In genomic region chr4:83233181-83234123, GRCm38 (mm10) we compare ENCODE assay signal across 9 mouse cellular contexts.
DNase-seq lines count a peak whose midpoint lies in the region; ATAC-seq and TF ChIP-seq lines count a peak whose summit lies in the region.
"Had no signal": no experiment of that assay in that cellular context is flagged by ENCODE, and none has a peak within 500 bp of the region (broad histone marks: within the 10 kb centered on the region; RNA-seq: fewer than 3 reads in every experiment).

No protein-coding gene starts in this region.

- peak; percentile 96 for DNase-seq in cerebellum, adult 9-11 months
- peak; percentile 76 for DNase-seq in hindbrain, postnatal 0 days (ENCODE audit: low spot score)
- no peak for DNase-seq in yolk sac, embryonic 10.5 days (ENCODE audit: low spot score)
- no peak for DNase-seq in heart, postnatal 14 days
- DNase-seq in adrenal gland, adult (ENCODE audit: inconsistent age in 2 of 2, low spot score in 1 of 2), result no peak
- DNase-seq: lung, adult 18-20 months had no signal

- no peaks in the 10 kb centered on the region for H3K27me3 ChIP-seq in intestine, embryonic 15.5 days (replicated peaks)
- no peaks in the 10 kb centered on the region for H3K27me3 ChIP-seq in intestine, embryonic 16.5 days (replicated peaks; ENCODE audit: control insufficient read depth, insufficient read depth, low read length)
- H3K27me3 ChIP-seq in hindbrain, postnatal 0 days (ENCODE audit: insufficient read depth, low read length), result no peaks in the 10 kb centered on the region
- H3K27me3 ChIP-seq in neural tube, embryonic 14.5 days (ENCODE audit: control insufficient read depth, insufficient read depth, low read length), result no peaks in the 10 kb centered on the region

- H3K4me3 ChIP-seq in intestine, embryonic 15.5 days (replicated peaks), result no peak overlapping the region
- no peak overlapping the region for H3K4me3 ChIP-seq in intestine, embryonic 16.5 days (ENCODE audit: low read length)
- no peak overlapping the region for H3K4me3 ChIP-seq in hindbrain, postnatal 0 days (ENCODE audit: low read length)
- no peak overlapping the region for H3K4me3 ChIP-seq in neural tube, embryonic 14.5 days (ENCODE audit: low read depth, low read length)

- intact Hi-C loops in heart, postnatal 14 days (cut with DNase I), result no loop called here

- ATAC-seq in intestine, embryonic 15.5 days, result no peak
- ATAC-seq in intestine, embryonic 16.5 days, result no peak
- ATAC-seq in hindbrain, postnatal 0 days, result peak; percentile 75
- ATAC-seq in neural tube, embryonic 14.5 days (ENCODE audit: low read depth), result peak; percentile 50; the same call in 1 of the 2 replicates

- H3K4me2 ChIP-seq in intestine, embryonic 15.5 days (replicated peaks), result 0 out of 2 replicates have a peak overlapping the region, but pooled peaks have one; percentile 17
- no peak overlapping the region for H3K4me2 ChIP-seq in intestine, embryonic 16.5 days (ENCODE audit: low read depth, low read length)
- peak overlapping the region; percentile 20; the same call in 1 of the 2 replicates for H3K4me2 ChIP-seq in hindbrain, postnatal 0 days (ENCODE audit: low read depth, low read length)
- no peak overlapping the region for H3K4me2 ChIP-seq in neural tube, embryonic 14.5 days (ENCODE audit: low read depth, low read length)

- H3K4me1 ChIP-seq in intestine, embryonic 15.5 days (replicated peaks), result 0 out of 2 replicates have a peak, but pooled peaks cover 5% of the 10 kb centered on the region
- H3K4me1 ChIP-seq in intestine, embryonic 16.5 days (ENCODE audit: control insufficient read depth, insufficient read depth, low read length), result peaks cover 6% of the 10 kb centered on the region
- H3K4me1 ChIP-seq in hindbrain, postnatal 0 days (ENCODE audit: insufficient read depth, low read length), result no peaks in the 10 kb centered on the region
- H3K4me1 ChIP-seq in neural tube, embryonic 14.5 days (ENCODE audit: control insufficient read depth, insufficient read depth, low read length), result no peaks in the 10 kb centered on the region

- H3K9me3 ChIP-seq in intestine, embryonic 15.5 days, result no peaks in the 10 kb centered on the region
- H3K9me3 ChIP-seq in intestine, embryonic 16.5 days (ENCODE audit: control insufficient read depth, low read length), result no peaks in the 10 kb centered on the region
- no peaks in the 10 kb centered on the region for H3K9me3 ChIP-seq in hindbrain, postnatal 0 days (ENCODE audit: low read length)
- no peaks in the 10 kb centered on the region for H3K9me3 ChIP-seq in neural tube, embryonic 14.5 days (ENCODE audit: control insufficient read depth, low read length)

- 0 out of 2 replicates have a peak overlapping the region, but pooled peaks have one; percentile 56 for H3K27ac ChIP-seq in intestine, embryonic 15.5 days
- no peak overlapping the region for H3K27ac ChIP-seq in intestine, embryonic 16.5 days (ENCODE audit: low read length)
- H3K27ac ChIP-seq in hindbrain, postnatal 0 days, result peak overlapping the region; percentile 5; the same call in 1 of the 2 replicates
- no peak overlapping the region for H3K27ac ChIP-seq in neural tube, embryonic 14.5 days (ENCODE audit: low read depth, low read length)

- no peak overlapping the region for H3K9ac ChIP-seq in intestine, embryonic 15.5 days
- H3K9ac ChIP-seq in intestine, embryonic 16.5 days (ENCODE audit: low read depth, low read length), result no peak overlapping the region
- no peak overlapping the region for H3K9ac ChIP-seq in hindbrain, postnatal 0 days (replicated peaks; ENCODE audit: low read length)
- H3K9ac ChIP-seq in neural tube, embryonic 14.5 days (replicated peaks; ENCODE audit: low read depth, low read length), result no peak overlapping the region

- 67% methylated on average over 22 of the region's 22 CpGs for WGBS in intestine, embryonic 15.5 days
- 71% methylated on average over 22 of the region's 22 CpGs for WGBS in intestine, embryonic 16.5 days
- WGBS in hindbrain, postnatal 0 days, result 54% methylated on average over 22 of the region's 22 CpGs
- 74% methylated on average over 22 of the region's 22 CpGs for WGBS in neural tube, embryonic 14.5 days

- no peaks in the 10 kb centered on the region for H3K36me3 ChIP-seq in intestine, embryonic 15.5 days
- no peaks in the 10 kb centered on the region for H3K36me3 ChIP-seq in intestine, embryonic 16.5 days (ENCODE audit: control insufficient read depth, insufficient read depth, low read length)
- H3K36me3 ChIP-seq in hindbrain, postnatal 0 days (ENCODE audit: insufficient read depth, low read length), result peaks cover 6% of the 10 kb centered on the region; the same call in 1 of the 2 replicates
- no peaks in the 10 kb centered on the region for H3K36me3 ChIP-seq in neural tube, embryonic 14.5 days (ENCODE audit: control insufficient read depth, insufficient read depth, low read length)

- TF ChIP-seq CTCF in hindbrain, postnatal 0 days (IDR thresholded peaks at IDR 0.05; ENCODE audit: low read depth), result no peak

Comparison
In these comparisons a context has a peak if more than half of its experiments do, and no peak if none do; other contexts are left out.
1. H3K27ac ChIP-seq: peak in intestine, embryonic 15.5 days (single experiment) and hindbrain, postnatal 0 days (single experiment); none in intestine, embryonic 16.5 days (single experiment) and neural tube, embryonic 14.5 days (single experiment).
2. H3K4me2 ChIP-seq: peak in intestine, embryonic 15.5 days (single experiment) and hindbrain, postnatal 0 days (single experiment); none in intestine, embryonic 16.5 days (single experiment) and neural tube, embryonic 14.5 days (single experiment).
3. ATAC-seq: peak in hindbrain, postnatal 0 days (single experiment) and neural tube, embryonic 14.5 days (single experiment); none in intestine, embryonic 15.5 days (single experiment) and intestine, embryonic 16.5 days (single experiment).
4. DNase-seq: peak in cerebellum, adult 9-11 months (single experiment) and hindbrain, postnatal 0 days (single experiment); none in yolk sac, embryonic 10.5 days (single experiment), heart, postnatal 14 days (0 of 2) and adrenal gland, adult (0 of 2).